Mouse (Mus musculus): Measurements from ENCODE around the gene Rnd2. TPM values are rescaled to one million over a fixed set of nuclear protein-coding genes. Genes with fewer than 3 reads are reported as not detected.
"Not testable (repeated sequence)": the region's sequence is repeated elsewhere in the genome, so short reads cannot be mapped to it uniquely, and the experiment has no call there.

Rnd2 gene
- polyA plus RNA-seq, 1 experiment: 3.2 TPM

DNA sequence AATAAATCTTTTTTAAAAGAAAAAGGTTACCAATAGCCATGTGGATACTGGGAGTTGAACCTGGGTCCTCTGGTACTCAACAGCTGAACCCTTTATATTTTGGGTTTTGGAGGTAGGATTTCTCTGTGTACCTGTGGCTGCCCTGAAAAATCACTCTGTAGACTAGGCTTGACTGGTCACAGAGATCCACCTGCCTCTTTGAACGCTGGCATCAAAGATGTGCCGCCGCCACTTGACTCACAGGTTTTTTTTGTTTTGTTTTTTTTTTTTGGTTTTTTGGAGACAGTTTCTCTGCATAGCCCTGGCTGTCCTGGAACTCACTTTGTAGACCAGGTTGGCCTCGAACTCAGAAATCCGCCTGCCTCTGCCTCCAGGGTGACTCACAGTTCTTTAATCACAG is 17.0 kb upstream of the Rnd2 start:
- Histone ChIP-seq H3K36me3 (ENCODE audit: control insufficient read depth, insufficient read depth, low read length) (peaks cover 14% of the 10 kb centered on the region), H3K27me3 (ENCODE audit: control insufficient read depth, insufficient read depth, low read length) (no peaks in the 10 kb centered on the region), H3K4me3 (ENCODE audit: extremely low read depth, insufficient read depth, insufficient read length) (no peak overlapping the region), H3K27ac (ENCODE audit: insufficient read depth, low read length) (peak overlapping the region; percentile 92), H3K4me1 (ENCODE audit: control insufficient read depth, insufficient read depth, insufficient read length) (peaks cover 9% of the 10 kb centered on the region; the same call in 1 of the 2 replicates)
- no peak for TF ChIP-seq POLR2A (IDR thresholded peaks at IDR 0.05; ENCODE audit: low read depth, low read length)
- no peak for TF ChIP-seq CTCF (IDR thresholded peaks at IDR 0.05; ENCODE audit: extremely low read depth, insufficient read depth, insufficient read length, insufficient replicate concordance)
- WGBS: 68% methylated on average over 5 of the region's 5 CpGs
- DNase-seq (ENCODE audit: low read depth in 1 of 2, low spot score in 2 of 2): no peak

DNA sequence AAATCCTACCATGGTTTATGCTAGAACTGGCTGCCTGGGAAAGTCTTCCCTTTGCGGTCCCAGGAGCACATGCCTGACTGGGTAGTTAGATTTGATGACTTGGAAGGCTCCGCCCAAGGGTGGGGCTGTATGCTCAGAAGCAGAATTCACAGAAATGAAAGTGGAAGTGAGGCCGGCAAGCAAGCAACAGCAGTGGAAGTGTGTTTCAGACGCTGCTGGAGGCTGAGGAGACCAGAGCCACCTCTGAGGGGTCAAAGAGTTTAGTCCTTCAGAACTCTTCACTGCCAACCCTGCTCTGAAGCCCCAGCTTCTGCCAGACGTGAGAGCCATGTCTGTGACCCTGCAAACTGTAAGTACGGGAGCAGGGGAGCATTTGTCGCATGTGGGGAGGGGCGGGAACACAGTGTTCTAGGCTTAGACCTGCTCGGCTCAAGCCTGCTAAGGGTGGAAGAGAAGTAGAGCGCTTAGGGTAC is 16.5 kb upstream of the Rnd2 start, which contains the start of gene Ifi35:
Gene Ifi35 (plus strand): TSS at position 134 of the 473 bp plus-strand sequence.
- Histone ChIP-seq H3K27ac (ENCODE audit: insufficient read depth, low read length) (peak within 1 kb of the TSS; percentile 92), H3K36me3 (ENCODE audit: control insufficient read depth, insufficient read depth, low read length) (peaks cover 14% of the 10 kb centered on the region), H3K27me3 (ENCODE audit: control insufficient read depth, insufficient read depth, low read length) (no peaks in the 10 kb centered on the region), H3K4me3 (ENCODE audit: extremely low read depth, insufficient read depth, insufficient read length) (peak within 1 kb of the TSS; percentile 83), H3K4me1 (ENCODE audit: control insufficient read depth, insufficient read depth, insufficient read length) (peaks cover 6% of the 10 kb centered on the region; the same call in 1 of the 2 replicates)
- TF ChIP-seq POLR2A (IDR thresholded peaks at IDR 0.05; ENCODE audit: low read depth, low read length) (peak; percentile 88; the same call in 1 of the 2 replicates), CTCF (IDR thresholded peaks at IDR 0.05; ENCODE audit: extremely low read depth, insufficient read depth, insufficient read length, insufficient replicate concordance) (no peak)
- WGBS: 1% methylated on average over 10 of the region's 10 CpGs
- peak; percentile 70 to 75 for DNase-seq (ENCODE audit: low read depth in 1 of 2, low spot score in 2 of 2)

DNA sequence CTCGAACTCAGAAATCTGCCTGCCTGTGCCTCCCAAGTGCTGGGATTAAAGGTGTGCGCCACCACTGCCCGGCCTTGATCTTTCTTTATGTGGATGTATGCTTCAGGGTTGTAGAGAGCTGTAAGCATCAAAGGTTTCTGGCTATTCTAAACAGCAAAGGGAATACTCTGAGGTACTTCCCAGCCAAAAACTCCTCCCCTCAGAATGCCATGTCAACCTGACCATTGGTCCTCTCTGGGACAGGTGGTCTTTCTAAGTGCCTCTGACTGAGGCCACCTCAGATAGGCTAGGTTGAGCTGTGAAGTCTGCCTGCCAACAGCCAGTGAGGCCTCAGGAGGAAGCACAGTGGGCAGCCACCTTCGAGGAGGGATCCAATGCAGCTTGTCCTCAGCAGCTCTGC is 15.9 kb upstream of the Rnd2 start:
- peak overlapping the region; percentile 83 for H3K4me3 ChIP-seq (ENCODE audit: extremely low read depth, insufficient read depth, insufficient read length)
- no peak for DNase-seq (ENCODE audit: low read depth in 1 of 2, low spot score in 2 of 2)
- WGBS: 11% methylated on average over 4 of the region's 4 CpGs
- peaks cover 2% of the 10 kb centered on the region; the same call in 1 of the 2 replicates for H3K4me1 ChIP-seq (ENCODE audit: control insufficient read depth, insufficient read depth, insufficient read length)
- H3K27me3 ChIP-seq (ENCODE audit: control insufficient read depth, insufficient read depth, low read length): no peaks in the 10 kb centered on the region
- TF ChIP-seq POLR2A (IDR thresholded peaks at IDR 0.05; ENCODE audit: low read depth, low read length) (no peak), CTCF (IDR thresholded peaks at IDR 0.05; ENCODE audit: extremely low read depth, insufficient read depth, insufficient read length, insufficient replicate concordance) (no peak)
- H3K27ac ChIP-seq (ENCODE audit: insufficient read depth, low read length): peak overlapping the region; percentile 92
- peaks cover 10% of the 10 kb centered on the region for H3K36me3 ChIP-seq (ENCODE audit: control insufficient read depth, insufficient read depth, low read length)

DNA sequence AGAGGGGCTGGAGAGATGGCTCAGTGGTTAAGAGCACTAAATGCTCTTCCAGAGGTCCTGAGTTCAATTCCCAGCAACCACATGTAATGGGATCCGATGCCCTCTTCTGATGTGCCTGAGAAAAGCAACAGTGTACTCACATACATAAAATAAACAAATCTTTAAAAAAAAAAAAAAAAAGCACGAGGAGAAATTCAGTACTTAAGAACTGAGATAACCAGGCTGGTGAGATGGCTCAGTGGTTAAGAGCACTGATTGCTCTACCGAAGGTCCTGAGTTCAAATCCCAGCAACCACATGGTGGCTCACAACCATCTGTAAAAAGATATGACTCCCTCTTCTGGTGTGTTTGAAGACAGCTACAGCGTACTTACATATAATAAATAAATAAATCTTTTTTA is 15.2 kb upstream of the Rnd2 start:
- H3K36me3 ChIP-seq (ENCODE audit: control insufficient read depth, insufficient read depth, low read length); DNase-seq (ENCODE audit: low read depth in 1 of 2, low spot score in 2 of 2); H3K27me3 ChIP-seq (ENCODE audit: control insufficient read depth, insufficient read depth, low read length); H3K4me3 ChIP-seq (ENCODE audit: extremely low read depth, insufficient read depth, insufficient read length); H3K27ac ChIP-seq (ENCODE audit: insufficient read depth, low read length); H3K4me1 ChIP-seq (ENCODE audit: control insufficient read depth, insufficient read depth, insufficient read length): not testable (repeated sequence)
- 76% methylated on average over 4 of the region's 4 CpGs for WGBS

DNA sequence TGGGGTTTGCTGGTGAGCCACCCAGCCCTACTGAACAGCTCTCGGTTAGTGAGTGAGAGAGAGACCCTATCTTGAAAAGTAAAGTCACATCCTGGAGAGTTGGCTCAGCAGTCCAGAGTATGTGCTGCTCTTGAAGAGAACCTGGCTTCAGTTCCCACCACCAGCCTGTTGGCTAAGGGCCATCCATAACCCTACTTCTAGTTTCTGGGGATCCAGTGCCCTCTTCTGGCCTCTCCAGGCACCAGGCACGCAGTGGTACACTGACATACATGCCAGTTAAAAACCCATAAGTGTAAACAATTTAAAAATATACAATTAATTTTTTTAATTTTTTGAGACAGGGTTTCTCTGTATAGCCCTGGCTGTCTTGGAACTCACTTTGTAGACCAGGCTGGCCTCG is 14.4 kb upstream of the Rnd2 start:
- H3K27me3 ChIP-seq (ENCODE audit: control insufficient read depth, insufficient read depth, low read length): no peaks in the 10 kb centered on the region
- H3K4me1 ChIP-seq (ENCODE audit: control insufficient read depth, insufficient read depth, insufficient read length): peaks cover 2% of the 10 kb centered on the region; the same call in 1 of the 2 replicates
- H3K36me3 ChIP-seq (ENCODE audit: control insufficient read depth, insufficient read depth, low read length): 0 out of 2 replicates have a peak, but pooled peaks cover under 1% of the 10 kb centered on the region
- no peak for TF ChIP-seq POLR2A (IDR thresholded peaks at IDR 0.05; ENCODE audit: low read depth, low read length)
- TF ChIP-seq CTCF (IDR thresholded peaks at IDR 0.05; ENCODE audit: extremely low read depth, insufficient read depth, insufficient read length, insufficient replicate concordance): peak; percentile 14; the same call in 1 of the 2 replicates
- no peak for DNase-seq (ENCODE audit: low read depth in 1 of 2, low spot score in 2 of 2)
- no peak overlapping the region for H3K27ac ChIP-seq (ENCODE audit: insufficient read depth, low read length)
- H3K4me3 ChIP-seq (ENCODE audit: extremely low read depth, insufficient read depth, insufficient read length): no peak overlapping the region
- WGBS: 85% methylated on average over 3 of the region's 3 CpGs

DNA sequence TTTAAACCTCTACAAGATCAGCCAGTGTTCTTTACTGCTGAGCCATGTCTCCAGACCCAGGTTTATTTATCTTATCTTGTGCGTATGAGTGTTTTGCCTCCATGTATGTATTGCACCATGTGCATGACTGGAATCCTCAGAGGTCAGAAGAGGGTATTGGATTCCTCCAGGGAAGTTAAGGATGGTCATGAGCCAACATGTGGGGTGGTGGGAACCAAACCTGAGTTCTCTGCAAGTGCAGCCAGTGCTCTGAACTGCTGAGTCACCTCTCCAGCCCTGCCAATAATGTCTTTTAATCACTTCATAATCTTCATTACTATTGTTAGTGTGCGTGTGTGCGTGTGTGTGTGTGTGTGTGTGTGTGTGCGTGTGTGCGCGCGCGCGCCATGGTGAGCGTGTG is 13.3 kb upstream of the Rnd2 start:
- no peak overlapping the region for H3K27ac ChIP-seq (ENCODE audit: insufficient read depth, low read length)
- H3K27me3 ChIP-seq (ENCODE audit: control insufficient read depth, insufficient read depth, low read length): no peaks in the 10 kb centered on the region
- 90% methylated on average over 10 of the region's 10 CpGs for WGBS
- no peak for TF ChIP-seq CTCF (IDR thresholded peaks at IDR 0.05; ENCODE audit: extremely low read depth, insufficient read depth, insufficient read length, insufficient replicate concordance)
- no peak for TF ChIP-seq POLR2A (IDR thresholded peaks at IDR 0.05; ENCODE audit: low read depth, low read length)
- H3K4me3 ChIP-seq (ENCODE audit: extremely low read depth, insufficient read depth, insufficient read length): no peak overlapping the region
- H3K36me3 ChIP-seq (ENCODE audit: control insufficient read depth, insufficient read depth, low read length): peaks cover 2% of the 10 kb centered on the region; the same call in 1 of the 2 replicates
- DNase-seq (ENCODE audit: low read depth in 1 of 2, low spot score in 2 of 2): no peak
- H3K4me1 ChIP-seq (ENCODE audit: control insufficient read depth, insufficient read depth, insufficient read length): peaks cover 2% of the 10 kb centered on the region; the same call in 1 of the 2 replicates

DNA sequence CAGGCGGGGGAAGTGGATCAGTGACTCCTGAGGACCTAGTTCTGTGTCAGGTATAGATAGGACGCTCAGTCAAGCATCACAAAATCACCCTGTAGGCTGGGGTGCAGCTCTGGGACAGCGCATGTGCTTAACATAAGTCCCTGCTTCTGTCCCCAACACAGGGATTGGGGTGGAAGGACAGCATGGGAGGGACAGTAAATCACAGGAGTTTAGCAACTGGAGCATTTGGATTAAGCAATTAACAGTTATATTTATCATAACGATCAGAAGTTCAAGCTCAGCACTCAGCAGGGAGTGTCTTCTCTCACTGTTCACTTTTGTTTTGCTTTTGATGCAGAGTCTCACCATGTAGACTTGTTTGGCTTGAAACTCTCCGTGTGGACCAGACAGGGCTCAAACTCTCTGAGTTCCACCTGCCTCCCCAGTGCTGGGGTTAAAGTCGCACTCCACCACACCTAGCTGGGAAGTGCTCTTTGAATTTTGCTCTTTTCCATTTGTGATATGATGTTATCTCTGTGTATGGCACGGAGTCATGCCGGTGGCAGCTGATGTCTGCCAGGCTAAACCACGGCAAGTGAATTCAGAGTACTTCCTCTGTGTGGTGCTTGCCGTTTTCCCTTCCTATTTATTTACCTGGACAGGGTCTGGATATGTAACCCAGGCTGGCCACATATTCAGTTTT is 12.6 kb upstream of the Rnd2 start:
- WGBS: 57% methylated on average over 10 of the region's 10 CpGs
- H3K4me3 ChIP-seq (ENCODE audit: extremely low read depth, insufficient read depth, insufficient read length): no peak overlapping the region
- TF ChIP-seq POLR2A (IDR thresholded peaks at IDR 0.05; ENCODE audit: low read depth, low read length) (no peak), CTCF (IDR thresholded peaks at IDR 0.05; ENCODE audit: extremely low read depth, insufficient read depth, insufficient read length, insufficient replicate concordance) (no peak)
- no peaks in the 10 kb centered on the region for H3K27me3 ChIP-seq (ENCODE audit: control insufficient read depth, insufficient read depth, low read length)
- H3K4me1 ChIP-seq (ENCODE audit: control insufficient read depth, insufficient read depth, insufficient read length): peaks cover 2% of the 10 kb centered on the region; the same call in 1 of the 2 replicates
- no peak overlapping the region for H3K27ac ChIP-seq (ENCODE audit: insufficient read depth, low read length)
- no peak for DNase-seq (ENCODE audit: low read depth in 1 of 2, low spot score in 2 of 2)
- peaks cover 8% of the 10 kb centered on the region for H3K36me3 ChIP-seq (ENCODE audit: control insufficient read depth, insufficient read depth, low read length)
